24 mouse cellular contexts compared by ENCODE assay signal in genomic region chr5:128706467-128706866, GRCm38 (mm10). TPM values are rescaled to one million over a fixed set of nuclear protein-coding genes. Genes with fewer than 3 reads are reported as not detected.
DNase-seq lines count a peak whose midpoint lies in the region; ATAC-seq and TF ChIP-seq lines count a peak whose summit lies in the region.
"Had no signal": no experiment of that assay in that cellular context is flagged by ENCODE, and none has a peak within 500 bp of the region (broad histone marks: within the 10 kb centered on the region; RNA-seq: fewer than 3 reads in every experiment).

No protein-coding gene starts in this region.

- no peak overlapping the region for H3K4me3 ChIP-seq in layer of hippocampus, adult 2 months
- H3K4me3 ChIP-seq in ES-Bruce4 (ENCODE audit: low read depth, low read length), result no peak overlapping the region
- H3K4me3 ChIP-seq in MEL (ENCODE audit: control insufficient read depth in 1 of 2, insufficient read depth in 1 of 2, low read depth in 2 of 2, low read length in 2 of 2), result no peak overlapping the region
- H3K4me3 ChIP-seq in stomach, postnatal 0 days (ENCODE audit: low read depth, low read length), result no peak overlapping the region
- H3K4me3 ChIP-seq: embryonic facial prominence, embryonic 12.5 days; forebrain, embryonic 15.5 days; heart, adult 2 months; heart, embryonic 15.5 days; hindbrain, embryonic 10.5 days; hindbrain, embryonic 15.5 days had no signal

- TF ChIP-seq EP300 in ES-Bruce4 (IDR thresholded peaks at IDR 0.05; ENCODE audit: insufficient read depth, low read depth, low read length) (no peak), MEL (IDR thresholded peaks at IDR 0.05; ENCODE audit: low read depth in 1 of 2, low read length in 2 of 2) (no peak)
- no peak for TF ChIP-seq EP300 in stomach, postnatal 0 days (optimal IDR thresholded peaks at IDR 0.05)

- H3K27ac ChIP-seq in layer of hippocampus, adult 2 months, result no peak overlapping the region
- H3K27ac ChIP-seq in ES-Bruce4 (ENCODE audit: insufficient read depth, low read length) (no peak overlapping the region), MEL (ENCODE audit: control insufficient read depth, low read depth, low read length) (no peak overlapping the region)
- H3K27ac ChIP-seq in stomach, postnatal 0 days (replicated peaks), result no peak overlapping the region
- H3K27ac ChIP-seq: embryonic facial prominence, embryonic 12.5 days; forebrain, embryonic 15.5 days; heart, adult 2 months; heart, embryonic 15.5 days; hindbrain, embryonic 10.5 days; hindbrain, embryonic 15.5 days had no signal

- TF ChIP-seq POLR2A in ES-Bruce4 (IDR thresholded peaks at IDR 0.05; ENCODE audit: insufficient read depth, low read length), result no peak
- TF ChIP-seq POLR2A in MEL (IDR thresholded peaks at IDR 0.05; ENCODE audit: control insufficient read depth in 1 of 2, insufficient read depth in 1 of 2, low read depth in 1 of 2, low read length in 2 of 2, poor library complexity in 1 of 2), result no peak

- no peak for ATAC-seq in stomach, postnatal 0 days (ENCODE audit: low FRiP score, low TSS enrichment)
- ATAC-seq: forebrain, embryonic 15.5 days; inflammation-experienced regulatory T-cells, adult 6 months had no signal

- H3K27me3 ChIP-seq in ES-Bruce4 (ENCODE audit: control insufficient read depth, insufficient read depth, low read length, poor library complexity, severe bottlenecking) (no peaks in the 10 kb centered on the region), MEL (ENCODE audit: control insufficient read depth in 1 of 2, insufficient read depth in 2 of 2, low read length in 2 of 2) (no peaks in the 10 kb centered on the region; a peak in 1 of 4 replicates)
- H3K27me3 ChIP-seq in stomach, postnatal 0 days (ENCODE audit: control insufficient read depth, insufficient read depth, low read length), result no peaks in the 10 kb centered on the region
- H3K27me3 ChIP-seq: CH12.LX; embryonic facial prominence, embryonic 12.5 days; forebrain, embryonic 15.5 days; heart, embryonic 15.5 days; hindbrain, embryonic 15.5 days had no signal

- H3K9ac ChIP-seq in ES-Bruce4 (ENCODE audit: low read depth, poor library complexity, severe bottlenecking), result no peak overlapping the region
- H3K9ac ChIP-seq in MEL (ENCODE audit: control insufficient read depth, low read depth, low read length, poor library complexity, severe bottlenecking), result no peak overlapping the region
- H3K9ac ChIP-seq in stomach, postnatal 0 days (ENCODE audit: low read length), result no peak overlapping the region
- H3K9ac ChIP-seq: embryonic facial prominence, embryonic 12.5 days; forebrain, embryonic 15.5 days; heart, embryonic 15.5 days; hindbrain, embryonic 15.5 days had no signal

- H3K4me1 ChIP-seq in ES-Bruce4 (ENCODE audit: control insufficient read depth, insufficient read depth, low read length) (no peaks in the 10 kb centered on the region), MEL (ENCODE audit: control insufficient read depth in 1 of 2, insufficient read depth in 2 of 2, low read length in 2 of 2) (no peaks in the 10 kb centered on the region)
- no peaks in the 10 kb centered on the region for H3K4me1 ChIP-seq in stomach, postnatal 0 days (replicated peaks; ENCODE audit: control insufficient read depth, insufficient read depth)
- H3K4me1 ChIP-seq: heart, embryonic 15.5 days had no signal

- no peak overlapping the region for H3K4me2 ChIP-seq in stomach, postnatal 0 days (replicated peaks; ENCODE audit: low read depth)
- H3K4me2 ChIP-seq: embryonic facial prominence, embryonic 12.5 days; forebrain, embryonic 15.5 days; heart, embryonic 11.5 days; heart, embryonic 15.5 days; hindbrain, embryonic 15.5 days had no signal

- no peak for DNase-seq in layer of hippocampus, adult 2 months (ENCODE audit: low spot score in 2 of 2)
- no peak for DNase-seq in layer of hippocampus, postnatal 14 days (ENCODE audit: low spot score in 2 of 2)
- peak; percentile 9 for DNase-seq in MEL (ENCODE audit: low read depth, low spot score)
- DNase-seq in stomach, postnatal 0 days (ENCODE audit: low spot score), result no peak
- no peak for DNase-seq in neural tube, embryonic 10.5 days (ENCODE audit: extremely low spot score, low spot score)
- DNase-seq: adrenal gland, adult 8-10 months; adrenal gland, postnatal 36 days; cerebellum, adult 11 months; cerebellum, adult 8-10 months; cerebellum, postnatal 25 days; heart, adult 2 months; heart, postnatal 14 days had no signal

- H3K36me3 ChIP-seq in ES-Bruce4 (ENCODE audit: control insufficient read depth, insufficient read depth, low read length, poor library complexity, severe bottlenecking) (no peaks in the 10 kb centered on the region), MEL (ENCODE audit: control insufficient read depth in 1 of 2, insufficient read depth in 2 of 2, low read length in 2 of 2) (no peaks in the 10 kb centered on the region)
- no peaks in the 10 kb centered on the region for H3K36me3 ChIP-seq in stomach, postnatal 0 days (ENCODE audit: control insufficient read depth, insufficient read depth, low read length)
- H3K36me3 ChIP-seq: embryonic facial prominence, embryonic 12.5 days; forebrain, embryonic 15.5 days; G1E; heart, embryonic 15.5 days; hindbrain, embryonic 10.5 days; hindbrain, embryonic 15.5 days had no signal

- TF ChIP-seq RAD21 in MEL (IDR thresholded peaks at IDR 0.05; ENCODE audit: low read depth, low read length), result no peak; the same call in 1 of the 2 replicates

- no peaks in the 10 kb centered on the region for H3K79me2 ChIP-seq in MEL (ENCODE audit: control insufficient read depth, insufficient read depth, low read length, poor library complexity)

- peak; percentile 40; the same call in 1 of the 2 replicates for TF ChIP-seq CTCF in layer of hippocampus, adult 2 months (conservative IDR thresholded peaks at IDR 0.05)
- TF ChIP-seq CTCF in ES-Bruce4 (IDR thresholded peaks at IDR 0.05; ENCODE audit: low read depth, low read length), result peak; percentile 52
- TF ChIP-seq CTCF in MEL (IDR thresholded peaks at IDR 0.05 in 2 of 3, conservative IDR thresholded peaks at IDR 0.05 in 1 of 3; ENCODE audit: control insufficient read depth in 1 of 3, insufficient read depth in 1 of 3, low read depth in 2 of 3, low read length in 3 of 3, poor library complexity in 1 of 3, severe bottlenecking in 1 of 3), result peak; percentile 6 to 39 (median 17); a peak in 2 of 6 replicates
- TF ChIP-seq CTCF in stomach, postnatal 0 days (IDR thresholded peaks at IDR 0.05; ENCODE audit: low read depth), result peak; percentile 47

- H3K9me3 ChIP-seq in ES-Bruce4 (replicated peaks; ENCODE audit: control insufficient read depth, insufficient read depth, low read length, poor library complexity, severe bottlenecking), result no peaks in the 10 kb centered on the region
- no peaks in the 10 kb centered on the region for H3K9me3 ChIP-seq in MEL (replicated peaks; ENCODE audit: insufficient read depth, low read length)
- no peaks in the 10 kb centered on the region for H3K9me3 ChIP-seq in stomach, postnatal 0 days (ENCODE audit: control insufficient read depth, low read length)
- H3K9me3 ChIP-seq: forebrain, embryonic 15.5 days; hindbrain, embryonic 15.5 days had no signal

- 96% methylated on average over 1 of the region's 1 CpGs for WGBS in stomach, postnatal 0 days

TF ChIP-seq in MEL, 35 proteins besides CTCF, POLR2A, EP300 and RAD21:
- TF ChIP-seq E2F4 (IDR thresholded peaks at IDR 0.05; ENCODE audit: borderline replicate concordance, low read depth, low read length) (no peak), ZC3H11A (IDR thresholded peaks at IDR 0.05; ENCODE audit: low read depth, low read length) (no peak), MEF2A (IDR thresholded peaks at IDR 0.05; ENCODE audit: extremely low read depth, insufficient replicate concordance, low read depth, low read length, poor library complexity, severe bottlenecking) (no peak), USF1 (IDR thresholded peaks at IDR 0.05; ENCODE audit: low read depth, low read length) (no peak), KAT2A (conservative IDR thresholded peaks at IDR 0.05; ENCODE audit: low read depth, low read length) (no peak), ZMIZ1 (IDR thresholded peaks at IDR 0.05; ENCODE audit: low read depth, low read length) (no peak), TCF12 (IDR thresholded peaks at IDR 0.05; ENCODE audit: low read depth, low read length) (no peak), CHD1 (IDR thresholded peaks at IDR 0.05; ENCODE audit: low read depth, low read length) (no peak), ZKSCAN1 (IDR thresholded peaks at IDR 0.05; ENCODE audit: low read depth, low read length) (no peak), MAZ (IDR thresholded peaks at IDR 0.05; ENCODE audit: low read depth, low read length) (no peak), SMC3 (IDR thresholded peaks at IDR 0.05; ENCODE audit: low read depth, low read length) (no peak), USF2 (IDR thresholded peaks at IDR 0.05; ENCODE audit: borderline replicate concordance in 1 of 2, insufficient read depth in 1 of 2, low read depth in 1 of 2, low read length in 2 of 2) (no peak), ETS1 (IDR thresholded peaks at IDR 0.05; ENCODE audit: low read depth, low read length) (no peak), TBP (IDR thresholded peaks at IDR 0.05; ENCODE audit: low read depth, low read length) (no peak), NRF1 (IDR thresholded peaks at IDR 0.05; ENCODE audit: insufficient read depth, low read depth, low read length, poor library complexity, severe bottlenecking) (no peak), MYC (IDR thresholded peaks at IDR 0.05; ENCODE audit: low read depth, low read length) (no peak), HCFC1 (IDR thresholded peaks at IDR 0.05; ENCODE audit: low read depth, low read length) (no peak), MXI1 (IDR thresholded peaks at IDR 0.05; ENCODE audit: low read depth, low read length) (no peak)
TF ChIP-seq in MEL: peak in this region for 0.

RNA-seq across cellular contexts. Expression of gene Piwil1, which starts 4.1 kb away (rescaled TPM):
- under 1 TPM; 0.07 to 0.18 TPM for total RNA-seq in layer of hippocampus, adult 2 months (2021)
- under 1 TPM in 1 of 2 experiments, not detected in 1; 0.21 TPM for total RNA-seq in layer of hippocampus, postnatal 14 days (2021)
- polyA plus RNA-seq in ES-Bruce4 (2011; ENCODE audit: insufficient read depth, insufficient read length, low read depth, missing spikeins), result not detected in 2 replicates
- not detected in 2 replicates for total RNA-seq in MEL (2012; rRNA removed)
- polyA plus RNA-seq in MEL (2012; ENCODE audit: insufficient read depth in 1 of 2, insufficient read length in 2 of 2, low read depth in 1 of 2, low replicate concordance in 2 of 2, missing spikeins in 1 of 2), result not detected
- polyA plus RNA-seq in stomach, postnatal 0 days (2015; fragmentation: Nextera tagmentation; extraction: Ambion mirVana), result not detected in 2 replicates
- total RNA-seq: adrenal gland, adult 8-10 months; adrenal gland, postnatal 36 days; CH12.LX; gastrocnemius, adult 8-10 months; heart, adult 2 months; heart, postnatal 14 days had no signal
- polyA plus RNA-seq: forebrain, embryonic 11.5 days; G1E; heart, embryonic 11.5 days; heart, embryonic 15.5 days; hindbrain, embryonic 10.5 days; inflammation-experienced regulatory T-cells, adult 6 months had no signal
